Mouse (Mus musculus) liver, embryonic 14.5 days (tissue): ENCODE measurements at regions not wholly inside any gene's neighbourhood (a gene's known extent, or its start where the extent isn't known, plus 50 kb on each side); places are given as distances from the start of the nearest gene placed in this dataset.
"Not testable (repeated sequence)": the region's sequence is repeated elsewhere in the genome, so short reads cannot be mapped to it uniquely, and the experiment has no call there.

Experiments used
- ATAC-seq: fragments of 200-750 bp; cut with Nextera tagmentation; 2 replicates; pipeline ENCODE4 v1.8.0; 2017; ENCODE audit warnings: moderate number of reproducible peaks, mild to moderate bottlenecking, moderate library complexity; ENCODE audit not compliant: insufficient read depth
- DNase-seq, 3 experiments: peaks; one replicate each; pipeline ENCODE4 v3.0.0-alpha.2; 2012 to 2013; ENCODE audit warnings: low read depth in 3 of 3, low spot score in 3 of 3
- H3K27ac ChIP-seq: fragments of 300-500 bp; sonication (generic); 2 replicates; pipeline ENCODE4 v1.5.1; 2014; ENCODE audit warnings: moderate library complexity, mild to moderate bottlenecking, control low read depth, inconsistent platforms
- H3K27me3 ChIP-seq: fragments of 300-500 bp; sonication (generic); 2 replicates; pipeline ENCODE4 v1.6.1; 2014; ENCODE audit warnings: mild to moderate bottlenecking, low read length, moderate library complexity; ENCODE audit not compliant: control insufficient read depth, insufficient read depth
- H3K36me3 ChIP-seq: fragments of 300-500 bp; sonication (generic); replicated peaks from 2 replicates; pipeline ENCODE4 v1.6.1; 2014; ENCODE audit warnings: low read depth; ENCODE audit not compliant: control insufficient read depth, insufficient read depth
- H3K4me1 ChIP-seq, 2 experiments: fragments of 200-500 bp in 1 of 2; fragments of 300-500 bp in 1 of 2; sonication (generic) in 1 of 2; replicated peaks; 2 replicates each; pipeline ENCODE4 v1.6.1; 2012 to 2014; ENCODE audit warnings: antibody characterized with exemption in 1 of 2, inconsistent platforms in 1 of 2, low read length in 1 of 2; ENCODE audit not compliant: control insufficient read depth in 2 of 2, insufficient read depth in 2 of 2
- H3K4me2 ChIP-seq: fragments of 300-500 bp; sonication (generic); 2 replicates; pipeline ENCODE4 v1.6.1; 2014; ENCODE audit warnings: low read depth, mild to moderate bottlenecking, control low read depth, moderate library complexity
- H3K4me3 ChIP-seq, 2 experiments: fragments of 200-500 bp in 1 of 2; fragments of 300-500 bp in 1 of 2; sonication (generic) in 1 of 2; 2 replicates each; pipeline ENCODE4 v1.5.1; 2012 to 2014; ENCODE audit warnings: low read depth in 2 of 2, low read length in 2 of 2, mild to moderate bottlenecking in 2 of 2, control low read depth in 1 of 2, inconsistent platforms in 1 of 2, moderate library complexity in 1 of 2; ENCODE audit not compliant: insufficient read depth in 1 of 2
- H3K9ac ChIP-seq: fragments of 300-500 bp; sonication (generic); replicated peaks from 2 replicates; pipeline ENCODE4 v1.6.1; 2014; ENCODE audit warnings: mild to moderate bottlenecking, control low read depth, moderate library complexity
- H3K9me3 ChIP-seq: fragments of 300-500 bp; sonication (generic); 2 replicates; pipeline ENCODE4 v1.6.1; 2016; ENCODE audit warnings: low read length, mixed read lengths; ENCODE audit not compliant: control insufficient read depth
- CTCF ChIP-seq: IDR thresholded peaks from 2 replicates; pipeline ENCODE4 v1.5.1; 2016; ENCODE audit warnings: antibody characterized with exemption, low read depth, control low read depth
- EP300 ChIP-seq: IDR thresholded peaks from 2 replicates; pipeline ENCODE4 v1.6.1; 2016; ENCODE audit warnings: antibody characterized with exemption, low read depth
- WGBS: fragments of 180-500 bp; shearing (Covaris S2); extraction: QIAGEN DNeasy Blood & Tissue Kit; methylation state at CpG from one replicate; pipeline ENCODE4 v1.1.7; 2014; ENCODE audit not compliant: insufficient replicate concordance; 5-methylcytosine and 5-hydroxymethylcytosine counted together

DNA sequence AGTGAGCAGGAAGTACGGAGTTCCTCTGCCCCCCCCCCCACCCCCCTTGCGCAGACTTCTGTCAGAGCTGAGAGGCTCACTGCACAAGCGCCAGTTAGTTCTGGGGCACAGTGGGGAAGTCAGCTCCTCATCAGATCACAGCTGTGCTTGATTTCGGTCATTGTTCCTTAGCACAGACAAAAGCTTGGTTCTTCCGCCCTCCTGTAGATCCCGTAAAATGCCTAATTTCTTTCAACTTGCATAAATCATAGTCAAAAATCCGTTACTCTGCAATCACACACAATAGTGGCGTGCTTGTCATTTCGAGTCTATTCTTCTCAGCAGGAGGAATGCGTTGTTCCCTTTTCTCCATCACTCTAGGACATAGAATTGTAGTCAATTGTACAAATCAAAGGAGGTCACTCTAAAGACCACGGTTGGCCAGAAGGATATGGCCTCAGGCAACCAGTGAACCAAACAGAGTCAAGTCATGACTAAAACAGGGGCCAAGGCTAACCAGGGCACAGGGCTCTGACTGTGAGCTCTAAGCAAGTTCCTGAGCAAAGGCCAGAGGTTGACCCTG, 83.3 kb upstream of the Gm10985 start:
- Histone ChIP-seq H3K4me1 (no peaks in the 10 kb centered on the region), H3K27me3 (no peaks in the 10 kb centered on the region), H3K27ac (no peak overlapping the region), H3K4me2 (no peak overlapping the region), H3K9me3 (no peaks in the 10 kb centered on the region), H3K36me3 (no peaks in the 10 kb centered on the region), H3K4me3 (no peak overlapping the region), H3K9ac (no peak overlapping the region)
- no peak for DNase-seq
- WGBS = 44% methylated on average over 11 of the region's 11 CpGs
- no peak for ATAC-seq
- TF ChIP-seq EP300 (no peak), CTCF (no peak)

DNA sequence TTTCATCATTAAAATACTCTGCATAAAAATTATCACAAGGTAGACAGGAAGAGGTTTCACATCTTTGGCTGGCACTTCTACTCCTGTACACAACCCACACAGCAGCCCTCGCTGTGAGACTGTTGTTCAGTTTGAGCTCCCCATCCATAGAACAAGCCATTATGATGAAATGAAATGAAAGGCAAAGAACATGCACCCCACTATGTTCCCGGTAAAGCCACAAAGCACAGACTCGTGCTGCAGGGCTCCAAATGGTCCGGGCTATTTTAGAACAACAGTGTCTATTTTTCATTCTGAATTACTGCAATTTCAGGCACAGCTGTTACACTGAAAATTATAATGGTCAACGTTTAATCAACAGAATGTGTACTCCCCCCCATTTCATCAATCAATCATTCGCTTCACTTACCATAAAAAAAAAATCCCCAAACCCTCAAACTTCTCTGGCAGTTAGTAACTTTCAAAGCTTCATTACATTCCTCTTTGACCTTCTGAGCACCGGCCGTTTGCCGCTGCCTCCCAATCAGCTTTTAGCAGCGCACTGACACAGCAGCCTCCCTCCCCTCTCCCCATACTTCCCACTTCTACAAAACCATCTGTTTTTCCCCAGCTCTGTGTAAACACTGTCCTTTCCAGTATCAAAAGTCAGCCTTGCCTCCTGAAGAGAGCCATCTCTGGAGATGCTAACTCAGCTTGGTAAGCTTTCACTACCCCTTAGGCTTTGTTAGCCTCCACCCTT, 88.6 kb upstream of the Gm10985 start:
- Histone ChIP-seq H3K4me3 (no peak overlapping the region), H3K36me3 (no peaks in the 10 kb centered on the region), H3K27ac (no peak overlapping the region), H3K9me3 (no peaks in the 10 kb centered on the region), H3K27me3 (no peaks in the 10 kb centered on the region), H3K4me1 (no peaks in the 10 kb centered on the region), H3K4me2 (no peak overlapping the region), H3K9ac (no peak overlapping the region)
- ATAC-seq (no peak), DNase-seq (no peak)
- 47% methylated on average over 10 of the region's 10 CpGs for WGBS
- TF ChIP-seq EP300 (no peak), CTCF (no peak)

DNA sequence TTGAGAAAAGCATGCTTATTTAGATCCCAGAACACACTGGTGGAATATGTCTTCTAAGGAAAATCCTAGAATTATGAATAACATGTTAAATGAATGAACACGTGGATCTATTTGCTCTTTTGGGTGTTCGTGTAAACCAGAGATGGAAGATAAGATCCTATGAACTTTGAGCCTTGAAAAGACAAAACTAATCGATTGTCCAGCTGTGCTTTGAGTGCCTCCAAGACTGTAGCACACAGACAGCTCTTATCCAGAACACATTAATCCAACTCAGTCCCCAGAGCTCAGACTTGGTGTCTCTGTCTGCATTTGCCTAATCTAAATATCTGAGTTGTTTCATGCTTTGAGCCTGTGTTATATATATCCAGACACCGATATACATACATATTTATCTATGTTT, 80.0 kb upstream of the Frem2 start:
- Histone ChIP-seq H3K27ac (no peak overlapping the region), H3K4me2 (no peak overlapping the region), H3K9ac (no peak overlapping the region), H3K27me3 (no peaks in the 10 kb centered on the region), H3K36me3 (no peaks in the 10 kb centered on the region), H3K9me3 (no peaks in the 10 kb centered on the region), H3K4me1 (no peaks in the 10 kb centered on the region; a peak in 1 of 4 replicates), H3K4me3 (no peak overlapping the region)
- 47% methylated on average over 4 of the region's 4 CpGs for WGBS
- no peak for ATAC-seq
- no peak for TF ChIP-seq EP300
- TF ChIP-seq CTCF = no peak
- no peak for DNase-seq

DNA sequence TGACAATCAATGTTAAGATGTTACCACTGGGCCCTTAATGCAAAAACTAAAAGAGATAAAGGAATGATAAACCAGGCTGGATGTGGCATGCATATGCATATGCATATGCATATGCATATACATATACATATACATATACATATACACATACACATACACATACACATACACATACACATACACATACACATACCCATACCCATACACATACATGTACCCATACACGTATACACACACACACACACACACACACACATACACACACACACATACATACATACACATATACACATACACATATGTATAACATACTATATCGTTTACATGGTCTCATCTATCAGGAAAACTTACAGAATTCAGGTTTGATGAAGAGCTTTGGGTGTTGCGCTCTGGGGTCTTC, 78.5 kb upstream of the Frem2 start:
- not testable (repeated sequence) for H3K9ac ChIP-seq, H3K36me3 ChIP-seq, ATAC-seq, H3K4me2 ChIP-seq, H3K4me3 ChIP-seq, DNase-seq, H3K27me3 ChIP-seq, H3K9me3 ChIP-seq, H3K27ac ChIP-seq, H3K4me1 ChIP-seq
- 67% methylated on average over 3 of the region's 3 CpGs for WGBS

DNA sequence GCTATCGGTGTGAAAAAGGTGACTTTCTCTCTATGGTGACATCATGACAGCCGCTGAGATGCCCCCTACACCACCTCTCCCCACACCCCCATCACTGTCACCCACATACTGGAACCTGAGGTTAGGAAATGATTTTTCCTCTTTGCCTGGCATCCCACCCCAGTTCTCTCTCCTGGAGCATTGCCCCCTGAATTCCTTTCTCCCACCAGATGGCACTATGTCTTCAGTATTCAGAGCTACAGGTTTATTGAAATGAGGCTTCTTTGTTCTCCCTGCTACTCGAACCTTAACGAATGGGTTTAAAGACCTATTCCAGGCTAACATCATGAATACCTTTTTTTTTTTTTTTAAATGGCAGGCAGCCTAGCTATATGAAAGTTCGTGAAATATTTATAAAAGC, 78.0 kb upstream of the Frem2 start:
- Histone ChIP-seq H3K4me2 (no peak overlapping the region), H3K9me3 (no peaks in the 10 kb centered on the region), H3K4me3 (no peak overlapping the region), H3K4me1 (no peaks in the 10 kb centered on the region; a peak in 1 of 4 replicates), H3K27ac (no peak overlapping the region), H3K27me3 (no peaks in the 10 kb centered on the region), H3K36me3 (no peaks in the 10 kb centered on the region), H3K9ac (no peak overlapping the region)
- DNase-seq = no peak
- 33% methylated on average over 5 of the region's 5 CpGs for WGBS
- ATAC-seq = no peak
- TF ChIP-seq CTCF (peak; percentile 12; the same call in 1 of the 2 replicates), EP300 (no peak)
